Mouse (Mus musculus) heart, postnatal 36 days (tissue): ENCODE measurements at regions not wholly inside any gene's neighbourhood (a gene's known extent, or its start where the extent isn't known, plus 50 kb on each side); places are given as distances from the start of the nearest gene placed in this dataset.
"Not testable (repeated sequence)": the region's sequence is repeated elsewhere in the genome, so short reads cannot be mapped to it uniquely, and the experiment has no call there.

Experiments
- DNase-seq, 2 experiments: peaks; one replicate each; pipeline ENCODE4 v3.0.0; 2021 to 2022
- intact Hi-C: fragments of 180-260 bp; cut with DNase I; formaldehyde crosslinking; loops from one replicate; pipeline ENCODE4 v1.15.1; 2025

DNA sequence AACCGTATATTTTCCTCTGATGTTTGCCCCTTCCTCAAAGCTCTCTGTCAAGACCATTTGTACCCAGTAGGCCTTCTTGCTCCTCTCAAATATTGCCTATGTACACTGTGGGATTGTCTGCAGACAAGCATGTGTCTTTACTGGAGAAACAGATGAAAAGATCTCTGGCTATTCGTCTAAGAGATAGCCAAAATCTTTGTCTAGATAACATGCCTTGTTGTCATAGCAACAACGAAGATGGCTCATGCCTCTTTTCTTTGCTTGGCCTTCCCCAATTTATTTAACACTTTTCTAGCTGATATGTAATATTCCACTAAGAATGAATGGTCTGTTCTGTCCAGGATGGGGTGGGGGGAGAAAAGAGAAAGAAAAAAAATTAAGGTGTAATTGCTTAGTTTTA lies 252.3 kb upstream of the Ubash3b start:
- no peak for DNase-seq
- intact Hi-C loops, result no loop called here

GRCm38 (mm10) chr9:41413091-41413490 lies 251.6 kb upstream of the Ubash3b start:
- DNase-seq, intact Hi-C loops: not testable (repeated sequence)

DNA sequence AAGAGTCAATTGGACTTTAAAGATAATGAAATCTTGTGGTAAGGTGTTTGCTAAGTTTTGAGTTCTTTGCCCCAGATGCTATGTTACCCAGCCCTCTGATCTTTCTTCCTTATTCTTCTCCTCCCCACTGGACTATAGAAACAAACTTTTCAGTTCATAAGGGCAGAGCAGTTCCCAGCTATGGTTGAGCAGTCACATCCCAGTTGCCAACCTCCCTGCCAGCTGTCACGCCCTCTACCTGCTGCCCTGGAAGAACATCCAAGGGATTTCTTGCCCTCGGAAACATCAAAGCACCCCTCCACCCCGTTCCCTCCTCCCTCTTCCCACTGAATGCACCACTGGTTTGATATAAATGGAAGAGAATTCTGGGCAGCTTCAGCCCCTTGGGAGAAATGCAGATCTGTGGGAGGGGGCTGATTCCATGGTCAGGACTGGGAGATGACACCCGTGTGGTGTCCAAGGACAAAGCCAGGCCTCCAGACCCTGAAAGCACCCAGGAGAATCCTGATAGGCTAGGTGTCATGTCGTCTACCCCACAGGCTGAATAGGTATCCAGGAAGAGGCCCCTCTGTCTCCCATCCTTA lies 250.8 kb upstream of the Ubash3b start:
- intact Hi-C loops, result no loop called here
- no peak for DNase-seq

DNA sequence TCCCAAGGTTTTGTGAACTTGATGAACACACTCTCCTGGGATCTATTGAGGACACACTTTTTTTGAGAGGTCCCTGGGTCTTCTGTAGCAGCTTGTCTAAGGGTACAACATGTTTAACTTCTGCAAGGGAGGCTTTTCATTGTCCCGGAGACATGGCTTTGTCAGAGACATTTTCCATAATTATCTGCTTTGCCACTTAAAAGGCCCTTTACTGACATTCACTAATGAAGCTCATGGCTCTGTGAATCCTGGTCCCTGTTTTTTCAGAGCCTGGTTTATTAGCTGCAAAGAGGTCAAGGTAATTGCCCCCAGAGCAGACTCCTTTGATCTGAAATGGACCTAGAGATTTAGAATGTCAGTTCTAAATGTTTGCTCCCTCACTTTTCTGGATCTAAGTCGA lies 246.8 kb upstream of the Ubash3b start:
- no peak for DNase-seq
- intact Hi-C loops, result no loop called here

DNA sequence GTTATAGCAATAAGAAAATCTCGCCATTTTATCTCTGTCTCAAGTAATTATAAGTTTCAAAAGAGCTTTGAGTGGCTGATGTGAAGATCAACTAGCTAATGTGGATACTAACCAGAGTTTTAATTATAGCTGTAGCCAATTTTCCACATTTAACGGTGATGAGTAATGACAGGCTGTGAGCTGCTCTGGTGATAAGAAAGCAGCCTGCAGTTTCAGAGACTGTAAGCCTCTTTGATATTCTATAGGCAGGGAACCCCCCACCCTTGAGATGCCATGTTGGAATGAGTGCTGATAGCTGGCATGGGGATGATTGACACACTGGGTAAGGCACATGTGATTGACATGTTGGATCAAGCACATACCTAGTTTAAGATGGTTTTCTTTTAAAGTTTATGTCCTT lies 245.6 kb upstream of the Ubash3b start:
- no peak for DNase-seq
- intact Hi-C loops, result no loop called here

DNA sequence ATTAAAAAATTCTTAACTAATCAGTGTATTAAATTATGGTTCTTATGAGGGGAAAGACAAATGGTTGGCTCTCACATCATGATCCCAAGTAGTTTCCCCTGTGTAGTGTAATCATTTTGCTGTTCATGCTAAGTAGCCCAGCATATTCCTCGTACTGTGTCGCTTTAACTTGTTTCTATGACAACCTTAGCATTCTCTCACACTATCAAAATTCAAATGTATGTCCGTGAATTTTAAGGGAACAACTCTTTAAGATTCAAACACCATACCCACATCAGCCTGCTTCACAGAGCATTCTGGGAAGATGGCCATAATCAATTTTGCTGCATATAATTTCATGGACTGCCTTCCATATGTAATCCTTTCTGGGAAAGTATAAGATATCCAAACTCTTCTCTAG lies 241.4 kb upstream of the Ubash3b start:
- intact Hi-C loops, result no loop called here
- no peak for DNase-seq

DNA sequence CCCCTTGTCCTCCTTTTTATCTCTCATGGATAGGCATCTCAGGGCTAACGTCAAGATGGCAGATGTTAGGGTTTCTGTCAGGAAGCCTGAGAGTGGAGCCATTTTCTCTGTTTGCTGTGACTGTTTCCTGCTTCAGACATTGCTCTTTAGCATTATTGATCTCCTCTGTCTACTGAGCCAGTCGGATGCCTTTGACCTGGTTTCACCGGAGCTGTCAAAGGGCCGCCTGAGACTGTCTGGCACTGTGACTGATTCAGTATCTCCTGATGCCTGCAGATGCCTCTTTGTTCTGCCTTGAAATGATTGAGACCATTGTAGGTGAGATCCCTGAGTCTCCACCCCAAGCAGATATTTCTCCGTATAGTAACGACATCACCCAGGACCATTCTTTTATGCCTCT lies 239.5 kb upstream of the Ubash3b start:
- intact Hi-C loops, result no loop called here

GRCm38 (mm10) chr9:41395471-41395870 lies 234.0 kb upstream of the Ubash3b start:
- no peak for DNase-seq
- intact Hi-C loops, result no loop called here

More for the DNA sequence above, 239.5 kb upstream of the Ubash3b start:
- DNase-seq, result no peak

GRCm38 (mm10) chr9:41391591-41392320 lies 230.3 kb upstream of the Ubash3b start:
- intact Hi-C loops, result loop anchor here (2.0 to 5.0 kb wide), 3 partner anchors 51 to 561 kb away; no protein-coding TSS in a partner anchor
- peak in 1 of 2 experiments; percentile 28 for DNase-seq

- DNase-seq, result no peak
- intact Hi-C loops, result loop anchor here (5.0 kb wide), 2 partner anchors 52 to 152 kb away; no protein-coding TSS in a partner anchor
Measured at GRCm38 (mm10) chr9:41379283-41379682, 217.8 kb upstream of the Ubash3b start.

- intact Hi-C loops, result loop anchor here (5.0 kb wide), 2 partner anchors 51 to 151 kb away; no protein-coding TSS in a partner anchor
- no peak for DNase-seq
Measured at GRCm38 (mm10) chr9:41378627-41379231, 217.2 kb upstream of the Ubash3b start.

GRCm38 (mm10) chr9:41377701-41378626 lies 216.5 kb upstream of the Ubash3b start:
- DNase-seq, result peak in 1 of 2 experiments; percentile 11
- intact Hi-C loops, result loop anchor here (2.0 to 5.0 kb wide), 3 partner anchors 51 to 151 kb away; no protein-coding TSS in a partner anchor

GRCm38 (mm10) chr9:41376948-41377700 lies 215.6 kb upstream of the Ubash3b start:
- DNase-seq, result no peak
- intact Hi-C loops, result loop anchor here (2.0 to 5.0 kb wide), 3 partner anchors 50 to 150 kb away; no protein-coding TSS in a partner anchor

DNA sequence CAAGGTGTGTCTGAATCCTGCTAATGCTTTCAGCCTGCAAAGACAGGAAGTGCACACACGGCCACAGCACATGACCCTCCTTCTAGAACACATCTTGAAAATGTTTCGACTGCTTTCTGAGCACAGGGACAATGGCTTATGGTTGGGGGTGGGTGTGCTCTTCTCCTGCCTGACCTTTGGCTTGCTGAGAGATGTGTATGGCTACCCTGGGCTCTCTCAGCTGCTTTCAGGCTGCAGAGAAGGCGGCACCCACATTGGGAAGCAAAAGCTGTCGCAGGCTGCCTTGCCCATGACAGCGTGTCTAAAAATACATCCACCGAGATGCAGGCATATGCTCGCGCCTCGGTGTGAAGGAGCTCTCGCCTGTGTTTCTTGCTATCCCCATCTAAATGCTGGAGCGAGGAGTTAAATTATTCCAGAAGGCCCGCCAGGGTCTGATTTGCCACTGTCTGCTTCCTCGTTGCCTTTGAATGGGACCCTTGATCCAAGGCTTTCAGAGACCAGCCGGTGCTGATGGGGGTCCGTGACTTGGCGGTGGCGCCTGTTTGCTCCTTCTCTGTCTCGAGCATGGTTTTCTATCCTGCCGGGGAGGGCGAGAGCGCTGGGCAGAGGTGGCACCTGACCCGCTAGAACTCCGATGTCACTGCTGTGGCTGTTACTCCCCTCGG lies 214.6 kb upstream of the Ubash3b start:
- intact Hi-C loops, result loop anchor here (2.0 to 5.0 kb wide), 3 partner anchors 49 to 149 kb away; no protein-coding TSS in a partner anchor
- peak; percentile 44 to 52 for DNase-seq

DNA sequence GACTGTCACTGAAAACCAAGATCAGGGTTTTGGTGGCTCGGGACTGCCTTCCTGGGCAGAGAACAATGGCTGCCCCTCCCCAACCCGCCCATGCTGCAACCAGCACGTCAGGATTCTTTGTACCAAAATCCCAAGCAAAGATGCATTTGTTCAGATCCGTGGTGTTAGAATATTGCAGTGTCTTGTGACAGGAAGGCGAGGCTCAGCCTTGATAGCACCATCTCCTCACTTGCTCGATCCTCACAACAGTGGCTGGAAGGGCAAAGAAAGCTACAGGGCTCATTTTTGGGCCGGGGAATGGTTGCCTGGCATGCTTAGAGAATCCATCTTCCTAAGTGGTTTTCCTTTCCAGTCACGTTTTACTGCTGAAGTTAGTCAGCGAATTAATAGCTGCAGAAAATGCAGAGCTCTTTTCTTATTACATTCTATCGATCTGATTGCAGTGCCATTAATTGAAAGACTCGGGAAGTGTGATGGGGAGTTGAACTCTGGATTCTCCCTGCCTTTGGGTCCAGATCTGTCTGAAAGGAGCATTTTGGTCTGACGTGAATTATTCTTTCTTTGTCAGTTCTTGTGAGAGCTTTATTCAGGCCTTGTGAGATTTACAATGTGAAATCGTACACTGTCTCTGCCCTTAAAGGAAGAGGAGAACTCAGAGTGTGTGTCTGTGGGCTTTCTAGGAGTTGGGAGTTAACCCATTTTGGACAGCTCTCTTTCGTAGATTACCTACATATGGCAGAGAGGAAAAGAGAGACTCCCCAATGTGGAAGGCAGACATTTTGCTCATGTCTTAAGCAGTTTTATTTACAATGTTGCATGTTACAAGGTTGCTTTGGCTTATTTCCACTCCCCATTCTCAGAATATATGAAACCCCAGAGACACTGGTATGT lies 213.3 kb upstream of the Ubash3b start:
- DNase-seq, result no peak
- intact Hi-C loops, result loop anchor here (5.0 kb wide), 2 partner anchors 48 to 148 kb away; no protein-coding TSS in a partner anchor

DNA sequence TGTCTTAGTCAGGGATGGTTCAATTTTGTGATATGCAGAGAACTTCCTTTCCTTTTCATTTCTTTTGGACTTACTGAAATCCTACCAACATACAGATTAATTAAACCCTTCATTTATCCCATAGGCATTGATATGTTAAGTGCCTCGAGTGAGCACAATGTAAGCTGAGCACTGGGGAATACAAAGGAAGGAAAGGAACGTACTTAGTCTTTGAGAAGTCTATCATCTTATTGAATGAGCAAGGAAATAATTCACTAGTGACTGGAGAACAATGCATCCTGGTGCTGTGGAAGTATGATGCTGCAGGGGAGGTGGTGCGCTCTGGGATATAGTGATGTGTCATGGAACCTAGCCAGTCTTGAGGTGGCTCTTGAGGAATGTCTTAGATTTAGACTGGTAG lies 204.9 kb upstream of the Ubash3b start:
- DNase-seq, result no peak
- intact Hi-C loops, result no loop called here

DNA sequence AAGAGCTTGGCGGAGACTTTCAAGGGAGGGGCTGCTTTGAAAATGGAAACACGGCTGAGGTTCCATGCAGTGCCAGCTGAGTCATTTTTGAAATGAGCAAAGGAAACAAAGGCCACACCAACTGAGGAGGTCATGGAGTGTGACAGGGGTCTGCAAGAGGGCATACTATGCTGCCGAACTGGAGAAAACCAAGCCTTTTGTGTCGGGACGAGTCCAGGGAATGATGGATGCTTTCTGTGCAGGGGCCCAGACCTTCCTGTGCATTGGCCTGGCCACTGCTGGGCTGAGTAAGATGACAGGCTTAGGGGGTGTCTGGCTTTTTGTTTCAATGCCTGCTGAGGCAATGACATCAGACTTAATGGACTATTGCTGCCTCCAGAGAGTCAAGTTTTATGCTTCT lies 203.8 kb upstream of the Ubash3b start:
- DNase-seq, result no peak
- intact Hi-C loops, result no loop called here
